Mouse (Mus musculus): Measurements from ENCODE around the gene Lcmt2.

- no peak for TF ChIP-seq POLR2A (IDR thresholded peaks at IDR 0.05; ENCODE audit: borderline replicate concordance, control insufficient read depth, low read depth, low read length)
- no peak for TF ChIP-seq CTCF (IDR thresholded peaks at IDR 0.05; ENCODE audit: control insufficient read depth, insufficient read depth, low read length)
These were observed 43.0 kb upstream of the Lcmt2 start for GRCm38 (mm10) chr2:121183431-121183830.
